Mouse (Mus musculus): ENCODE measurements around the gene Kptn.

Kptn gene

DNA sequence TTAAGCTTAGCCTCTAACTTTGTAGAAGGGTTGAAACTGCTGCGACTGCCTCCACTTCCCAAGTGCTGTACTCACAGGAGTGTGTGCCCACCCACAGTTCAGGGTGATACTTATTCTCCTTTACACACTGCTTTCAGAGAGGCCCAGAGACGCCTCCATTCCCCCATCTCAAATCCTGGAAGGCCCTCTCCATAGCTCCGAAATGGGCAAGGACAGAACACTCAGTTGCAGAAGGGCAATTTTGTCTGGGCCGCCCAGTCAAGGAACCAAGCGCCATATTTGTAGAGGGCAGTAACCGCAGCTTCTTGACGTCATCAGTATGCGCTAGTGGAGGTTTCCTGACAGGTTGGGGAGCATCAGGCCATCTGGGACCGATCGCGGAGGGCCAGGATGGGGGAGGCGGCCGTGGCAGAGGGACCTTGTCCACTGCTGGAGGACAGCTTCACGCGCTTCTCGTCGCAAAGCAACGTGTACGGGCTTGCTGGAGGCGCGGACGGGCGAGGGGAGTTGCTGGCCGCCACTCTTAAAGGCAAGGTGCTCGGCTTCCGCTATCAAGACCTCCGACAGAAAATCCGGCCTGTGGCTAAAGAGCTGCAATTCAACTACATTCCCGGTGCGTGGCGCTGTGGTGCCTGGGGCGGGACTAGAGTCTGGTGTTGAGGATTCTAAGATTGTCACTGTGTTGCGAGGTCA lies at the start of gene Kptn:
Kptn (plus strand) TSS at position 327 of the 693 bp plus-strand sequence.
- in situ Hi-C loops (cut with MboI, MseI), result no loop called here

DNA sequence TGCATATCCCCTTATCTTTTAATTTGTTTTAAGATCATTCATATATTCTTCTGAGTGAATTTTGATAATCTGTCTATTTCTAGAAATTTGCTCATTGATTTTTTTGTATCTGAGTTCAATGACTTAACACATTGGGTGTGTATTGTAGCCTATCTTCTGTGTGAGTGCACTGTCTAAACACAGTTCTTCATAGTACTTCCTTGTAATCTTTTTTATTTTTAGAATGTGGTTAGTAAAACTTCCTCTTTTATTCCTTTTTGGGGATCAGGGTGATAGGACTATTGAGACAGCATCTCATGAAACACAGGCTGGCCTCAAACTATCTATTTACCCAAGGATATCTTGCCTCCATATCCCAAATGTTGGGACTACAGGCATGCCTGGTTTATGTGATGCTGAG lies 48.8 kb upstream of the Kptn start:
- in situ Hi-C loops (cut with MboI, MseI), result no loop called here

DNA sequence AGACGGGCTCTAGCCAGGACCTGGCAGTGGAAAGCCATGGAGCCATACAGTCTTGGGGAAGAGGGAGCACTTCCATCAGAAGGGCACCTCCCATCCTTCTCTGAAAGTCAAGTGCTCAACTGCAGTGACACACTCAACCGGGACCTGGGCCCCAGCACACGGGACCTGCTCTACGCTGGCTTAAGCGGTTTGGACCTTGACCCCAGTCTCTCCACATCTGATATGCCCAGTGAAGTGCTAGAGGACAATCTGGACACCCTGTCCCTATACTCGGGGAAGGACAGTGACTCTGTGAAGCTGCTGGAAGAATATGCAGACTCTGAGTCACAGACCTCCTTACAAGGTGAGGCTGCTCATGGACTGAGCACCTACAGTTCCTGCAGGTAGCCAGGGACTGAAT lies 47.8 kb upstream of the Kptn start:
- in situ Hi-C loops (cut with MboI, MseI), result no loop called here

DNA sequence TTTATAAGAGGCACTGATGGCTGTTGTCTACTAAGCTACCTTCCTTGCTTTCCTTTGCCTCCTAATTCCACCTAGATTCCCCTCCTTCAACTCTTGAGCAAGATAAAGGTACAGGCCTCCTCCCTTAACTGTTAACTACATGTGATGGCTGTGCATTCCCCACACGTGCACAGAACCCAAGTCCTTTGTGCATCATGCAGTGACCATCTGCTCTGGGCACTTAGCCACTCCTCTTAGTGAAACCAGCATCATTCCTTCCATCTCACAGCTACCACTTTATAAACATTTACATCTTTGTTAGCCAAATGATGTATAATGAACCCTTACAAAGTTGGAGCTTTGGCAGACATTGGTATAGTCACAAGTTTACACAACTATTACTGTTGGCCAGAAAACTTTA lies 39.7 kb upstream of the Kptn start:
- in situ Hi-C loops (cut with MboI, MseI), result no loop called here

DNA sequence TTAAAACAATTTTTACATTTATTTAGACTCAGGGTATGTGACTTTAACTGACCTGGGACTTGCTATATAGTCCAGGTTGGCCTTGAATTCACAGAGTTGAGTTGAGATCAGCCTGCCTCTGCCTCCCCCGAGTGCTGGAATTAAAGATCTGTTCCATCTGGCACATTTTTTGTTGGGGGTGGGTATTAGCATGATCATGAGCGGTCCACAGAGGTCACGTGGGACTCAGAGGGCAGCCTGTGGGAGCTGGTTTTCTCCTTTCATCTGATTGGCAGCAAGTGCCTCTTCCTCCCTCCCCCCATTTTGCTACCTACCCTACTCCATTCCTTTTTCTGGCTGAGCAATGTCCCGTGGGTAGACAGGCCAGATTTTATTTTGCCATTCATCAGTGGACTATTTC lies 39.1 kb upstream of the Kptn start:
- in situ Hi-C loops (cut with MboI, MseI), result no loop called here

DNA sequence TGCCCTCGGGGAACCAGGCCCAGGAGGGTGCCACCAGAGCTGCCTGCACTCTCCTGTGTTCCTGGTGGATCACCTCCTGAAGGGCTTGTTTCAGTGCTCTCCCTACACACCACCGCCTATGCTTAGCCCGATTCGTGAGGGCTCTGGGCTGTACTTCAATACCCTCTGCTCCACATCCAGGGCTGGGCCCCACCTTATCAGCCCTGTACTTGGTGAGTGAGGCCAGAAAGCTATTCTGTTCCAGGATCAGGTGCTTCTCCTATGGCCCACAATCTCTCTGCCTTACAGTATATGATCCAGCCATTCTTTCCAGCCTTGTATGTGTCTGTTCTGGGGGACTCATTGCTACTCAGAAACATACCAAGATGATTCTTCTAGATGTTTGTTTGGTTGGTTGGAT lies 36.3 kb upstream of the Kptn start:
- in situ Hi-C loops (cut with MboI, MseI), result no loop called here

DNA sequence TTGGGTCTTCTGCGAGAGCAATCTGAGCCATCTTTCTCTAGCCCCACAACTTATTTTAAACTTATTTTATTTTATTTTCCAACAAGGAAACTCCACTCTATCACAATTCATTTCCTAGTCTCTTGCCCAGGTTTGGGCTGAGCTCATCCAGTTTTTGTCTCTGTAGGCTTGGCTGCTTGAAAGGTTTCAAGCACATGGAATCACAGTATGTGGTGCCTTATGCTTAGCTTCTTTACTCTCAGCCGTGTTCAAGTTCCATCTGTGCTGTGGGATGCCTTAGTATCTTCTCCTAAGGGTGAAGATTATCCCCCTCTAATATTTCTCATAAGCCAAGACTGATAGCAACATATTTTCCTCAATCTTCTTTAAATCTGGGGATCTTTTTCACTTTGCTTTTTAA lies 32.1 kb upstream of the Kptn start:
- in situ Hi-C loops (cut with MboI, MseI), result no loop called here

DNA sequence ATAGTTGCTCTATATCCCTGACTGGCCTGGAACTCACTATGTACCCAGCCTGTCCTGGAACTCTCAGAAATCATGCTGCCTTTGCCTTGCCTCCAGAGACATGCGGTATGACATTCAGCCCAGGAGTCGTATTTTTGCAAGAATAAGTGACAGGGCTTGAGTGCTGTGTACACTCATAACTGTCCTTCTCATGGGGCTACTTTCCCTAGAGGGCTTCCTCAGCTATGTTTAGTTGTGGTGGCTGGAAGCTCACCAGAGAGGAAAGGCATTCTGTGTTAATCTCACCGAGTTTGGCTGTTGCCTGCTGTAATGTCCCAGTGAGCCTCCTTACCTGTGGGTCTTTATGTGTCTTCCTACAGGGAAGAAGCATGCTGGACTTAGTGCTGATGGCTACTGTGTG lies 25.1 kb upstream of the Kptn start:
- in situ Hi-C loops (cut with MboI, MseI), result no loop called here

DNA sequence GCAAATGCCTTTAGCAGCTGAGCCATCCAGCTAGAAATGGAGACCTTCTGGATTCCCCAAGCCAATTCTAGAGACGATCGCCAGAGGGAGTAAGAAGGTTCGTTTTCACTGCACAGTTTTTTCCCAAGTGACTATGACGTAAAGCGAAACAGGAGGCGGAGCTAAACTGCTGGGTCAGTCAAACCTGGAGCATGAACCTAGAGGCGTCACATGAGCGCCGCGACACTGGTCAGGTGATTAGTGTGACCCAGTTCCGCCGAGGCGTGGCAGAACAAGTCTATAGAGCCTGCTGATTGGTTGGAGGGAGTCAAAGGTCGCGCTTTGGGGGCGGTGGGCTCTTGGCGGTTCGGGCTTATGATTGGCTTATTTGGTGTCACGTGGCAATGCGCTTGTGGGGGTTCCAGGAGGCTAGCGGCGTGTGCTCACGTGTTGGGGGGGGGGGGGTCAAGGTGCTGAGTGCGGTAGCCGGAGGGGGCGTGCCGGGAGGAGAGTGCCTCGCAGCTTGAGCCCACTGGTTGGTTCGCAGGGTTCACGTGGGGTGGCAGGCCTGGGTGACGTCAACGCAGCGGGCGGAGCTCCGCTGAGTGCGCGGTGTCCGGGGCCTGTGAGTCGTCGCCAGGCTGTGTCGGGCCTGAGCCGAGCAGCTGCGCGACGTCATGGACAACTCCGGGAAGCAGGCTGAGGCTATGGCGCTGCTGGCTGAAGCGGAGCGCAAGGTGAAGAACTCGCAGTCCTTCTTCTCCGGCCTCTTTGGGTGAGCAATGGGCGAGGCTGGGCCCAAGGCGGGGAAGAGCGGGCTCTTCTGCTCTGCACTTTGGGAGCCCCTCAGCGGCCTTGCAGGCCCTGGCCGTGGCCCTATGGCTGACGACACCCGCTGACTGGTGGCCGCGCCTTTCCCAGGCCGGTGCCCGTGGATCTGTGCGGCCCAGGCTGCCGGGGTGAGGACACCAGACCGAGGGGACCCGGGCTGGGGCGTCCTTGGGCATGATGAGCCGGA lies 21.4 kb upstream of the Kptn start, which contains the start of gene Napa:
Napa (plus strand) TSS at position 438 of the 997 bp plus-strand sequence.
- in situ Hi-C loops (cut with MboI, MseI), result no loop called here

DNA sequence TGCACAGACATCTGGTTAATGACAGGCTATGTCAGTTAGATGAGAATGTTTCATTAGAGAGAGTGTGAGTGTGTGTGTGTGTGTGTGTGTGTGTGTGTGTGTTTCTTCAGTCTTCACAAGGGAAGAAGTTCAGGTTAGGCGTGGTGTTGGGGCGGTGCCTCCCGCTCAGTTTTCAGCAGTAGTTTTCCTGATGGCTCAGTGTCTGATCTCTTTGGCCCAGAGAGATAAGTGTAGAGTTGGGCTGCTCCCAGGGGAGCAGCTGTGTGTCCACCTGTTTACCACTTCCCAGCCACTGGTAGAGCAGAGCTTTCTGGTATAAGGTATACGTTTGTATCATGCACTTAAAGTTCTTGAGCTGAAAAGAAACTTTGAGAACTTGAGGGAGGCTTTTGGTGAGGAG lies 19.8 kb upstream of the Kptn start:
- in situ Hi-C loops (cut with MboI, MseI), result no loop called here

DNA sequence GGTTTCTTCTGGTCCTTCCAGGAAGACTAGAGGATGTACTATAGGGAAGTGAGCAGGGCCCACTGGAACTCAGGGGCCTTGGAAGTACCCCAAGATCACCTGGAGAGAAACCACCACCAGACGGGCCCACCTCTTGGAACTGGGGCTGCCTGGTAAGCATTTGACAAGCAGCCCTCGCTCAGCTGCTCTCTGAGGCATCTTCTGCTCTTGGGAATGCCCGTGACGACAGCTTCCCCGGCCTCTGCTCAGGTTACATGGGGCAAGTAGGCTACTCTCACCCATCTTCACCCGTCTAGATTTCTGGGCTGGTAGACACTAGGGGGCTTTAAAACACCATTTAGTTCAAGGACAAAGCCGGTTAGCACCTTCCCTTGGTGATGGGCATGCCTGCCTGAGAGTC lies 18.6 kb upstream of the Kptn start:
- in situ Hi-C loops (cut with MboI, MseI), result no loop called here

DNA sequence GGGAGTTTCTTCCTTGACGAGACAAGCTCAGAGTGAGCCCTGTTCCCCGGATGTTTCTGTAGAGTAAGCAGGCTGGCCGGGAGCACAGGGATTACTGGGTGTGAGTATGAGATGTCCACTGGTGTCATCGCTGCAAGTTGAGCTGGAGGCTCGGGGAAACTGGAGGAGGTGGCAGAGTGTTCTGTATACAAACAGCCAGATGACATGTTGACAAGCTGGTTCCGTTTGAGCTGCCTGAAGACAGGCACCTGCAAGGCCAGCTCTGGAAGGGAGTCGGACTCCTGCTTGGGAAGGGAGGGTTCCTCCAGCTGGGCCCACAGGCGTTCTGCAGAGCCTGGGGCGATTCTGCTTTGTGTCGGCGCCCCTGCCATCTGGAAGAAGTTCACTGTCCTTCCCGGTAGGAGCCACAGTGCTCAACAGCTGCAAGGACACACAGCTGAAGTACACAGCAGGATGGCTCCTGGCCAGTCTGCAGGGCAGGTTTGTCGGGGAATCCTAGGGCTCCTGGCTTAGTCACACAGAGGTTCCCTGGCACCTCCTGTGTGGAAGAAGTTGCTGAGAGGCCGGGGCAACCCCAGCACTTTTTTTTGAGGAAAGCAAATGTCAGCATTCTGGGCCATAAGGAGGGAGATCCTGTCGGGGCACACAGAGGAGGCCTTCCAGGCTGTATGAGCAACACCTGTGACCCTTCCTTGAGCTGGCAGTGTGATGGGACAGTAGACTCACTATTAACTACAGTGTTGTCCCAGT lies 17.8 kb upstream of the Kptn start:
- in situ Hi-C loops (cut with MboI, MseI), result no loop called here

DNA sequence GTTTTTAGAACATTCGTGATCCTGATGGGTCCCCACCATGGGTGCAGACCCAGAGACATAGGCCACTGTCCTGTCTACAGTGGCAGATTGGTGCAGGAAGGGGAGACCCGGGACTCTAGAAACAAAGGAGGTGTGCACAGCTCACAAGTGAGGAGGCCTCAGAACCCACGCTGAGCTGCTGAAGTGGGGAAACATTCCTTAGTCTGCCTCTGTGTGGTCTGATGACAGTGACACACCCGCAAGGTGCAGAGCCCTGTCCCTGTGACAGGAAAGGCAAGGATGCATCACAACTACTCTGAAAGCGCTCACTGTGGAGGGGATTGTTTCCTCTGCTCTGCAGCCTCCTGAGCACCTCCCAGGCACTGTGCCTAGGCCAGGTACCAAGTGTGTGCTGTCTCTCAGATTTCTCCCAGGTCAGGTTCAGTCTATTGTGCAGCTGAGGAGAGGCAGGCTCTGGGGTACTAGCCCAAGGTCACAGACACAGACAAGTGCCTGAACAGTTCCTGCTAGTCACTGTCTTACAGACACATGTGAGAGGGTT lies 16.9 kb upstream of the Kptn start:
- in situ Hi-C loops (cut with MboI, MseI), result no loop called here

DNA sequence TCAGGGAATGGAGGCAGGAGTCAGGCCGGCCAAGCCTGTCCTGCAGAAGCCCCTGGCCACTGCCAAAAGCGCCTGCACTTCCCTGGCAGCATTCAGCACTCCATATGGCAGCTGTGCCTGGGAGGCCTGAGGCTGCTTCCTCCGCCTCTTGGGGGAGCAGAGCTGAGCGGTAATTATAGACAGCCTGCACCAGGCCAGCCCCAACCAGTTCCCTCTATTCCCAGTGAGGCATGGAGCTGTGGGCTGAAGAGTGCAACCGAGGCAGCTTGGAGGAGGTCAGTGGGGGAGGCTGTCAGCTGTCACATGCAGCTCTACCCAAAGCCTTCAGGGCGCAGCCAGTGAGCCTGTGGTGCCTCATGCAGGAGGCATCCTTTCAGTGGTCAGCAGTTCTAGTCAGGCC lies 15.9 kb upstream of the Kptn start:
- in situ Hi-C loops (cut with MboI, MseI), result no loop called here

DNA sequence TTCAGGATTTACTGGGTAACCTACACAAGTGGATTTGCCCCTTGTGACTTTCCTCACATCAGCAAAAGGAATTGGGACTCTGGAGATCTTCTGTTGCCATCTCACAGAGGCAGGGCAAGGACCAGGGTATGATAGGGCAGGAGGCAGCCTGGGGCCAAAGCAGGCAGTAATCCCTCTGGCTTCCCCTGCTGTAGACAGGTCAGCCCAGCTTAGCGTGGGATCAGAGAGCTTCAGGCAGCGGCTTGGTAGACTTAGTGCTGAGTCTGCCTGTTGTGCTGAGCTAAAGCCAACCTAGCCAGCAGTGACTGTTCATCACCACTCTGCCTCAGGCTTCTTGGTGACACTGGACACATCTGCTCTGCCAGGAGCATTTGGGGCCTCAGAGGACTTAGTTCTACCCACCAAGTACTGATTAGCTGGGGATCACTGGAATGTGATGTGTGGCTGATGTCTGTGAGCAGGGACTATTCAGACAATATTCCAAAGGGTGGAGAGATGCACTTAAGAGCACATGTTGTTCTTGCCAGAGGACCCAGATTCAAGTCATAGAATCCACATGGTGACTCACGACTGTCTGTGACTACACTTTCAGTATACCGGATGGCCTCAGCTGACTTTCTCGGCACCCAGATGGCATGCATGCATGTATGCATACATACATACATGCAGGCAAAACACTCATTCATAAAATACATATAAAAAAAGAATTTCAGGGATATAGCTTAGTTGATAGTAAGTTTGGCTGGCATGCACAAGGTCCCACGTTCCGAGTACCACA lies 14.9 kb upstream of the Kptn start:
- in situ Hi-C loops (cut with MboI, MseI), result no loop called here

DNA sequence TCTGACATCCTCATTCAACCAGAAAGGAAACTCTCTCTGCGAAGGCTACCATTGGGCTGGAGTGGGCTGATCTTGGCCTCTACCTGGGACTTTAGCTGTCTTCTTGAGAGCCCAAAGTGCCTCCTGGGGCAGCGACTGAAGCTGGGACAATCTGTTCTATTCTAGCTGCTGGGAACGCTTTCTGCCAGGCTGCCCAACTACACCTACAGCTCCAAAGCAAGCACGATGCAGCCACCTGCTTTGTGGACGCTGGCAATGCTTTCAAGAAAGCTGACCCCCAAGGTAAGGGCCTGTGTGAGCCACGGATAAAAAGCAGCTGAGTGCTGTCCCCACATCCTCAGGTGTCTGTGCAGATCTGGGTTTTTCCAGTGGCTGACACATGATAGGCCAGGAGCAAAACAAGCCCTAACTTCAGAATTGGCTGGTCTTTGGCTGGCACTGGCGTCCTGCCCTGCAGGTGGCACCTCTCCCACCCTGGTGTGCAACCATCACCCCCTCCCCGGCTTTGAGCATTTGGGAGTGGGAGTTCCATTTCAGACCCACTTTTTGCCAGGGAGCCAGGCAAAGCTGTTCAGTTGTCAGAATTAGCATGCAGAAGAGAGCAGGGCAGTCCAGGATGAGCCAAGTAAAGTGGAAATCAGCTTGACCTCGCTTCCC lies 10.7 kb upstream of the Kptn start:
- in situ Hi-C loops (cut with MboI, MseI), result no loop called here

DNA sequence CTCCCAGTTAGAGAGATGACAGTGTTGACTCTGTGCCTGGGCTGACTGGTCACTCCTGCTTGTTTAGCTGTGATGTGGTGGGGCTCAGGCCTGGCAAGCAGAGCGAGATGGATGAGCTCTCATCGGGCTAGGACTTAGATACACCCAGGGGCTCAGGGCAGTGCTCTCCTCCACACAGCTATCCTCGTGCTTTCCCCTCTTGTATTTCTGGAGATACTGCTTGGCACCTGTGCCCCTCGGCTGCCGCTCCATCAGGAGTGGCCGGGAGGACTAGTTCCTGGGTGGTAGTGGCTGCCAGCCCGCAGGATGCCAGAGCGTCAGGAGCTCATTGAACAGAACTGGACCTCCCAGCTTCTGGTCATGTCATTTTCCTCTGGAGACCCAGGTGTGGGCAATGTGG lies 9.5 kb upstream of the Kptn start:
- in situ Hi-C loops (cut with MboI, MseI), result no loop called here

DNA sequence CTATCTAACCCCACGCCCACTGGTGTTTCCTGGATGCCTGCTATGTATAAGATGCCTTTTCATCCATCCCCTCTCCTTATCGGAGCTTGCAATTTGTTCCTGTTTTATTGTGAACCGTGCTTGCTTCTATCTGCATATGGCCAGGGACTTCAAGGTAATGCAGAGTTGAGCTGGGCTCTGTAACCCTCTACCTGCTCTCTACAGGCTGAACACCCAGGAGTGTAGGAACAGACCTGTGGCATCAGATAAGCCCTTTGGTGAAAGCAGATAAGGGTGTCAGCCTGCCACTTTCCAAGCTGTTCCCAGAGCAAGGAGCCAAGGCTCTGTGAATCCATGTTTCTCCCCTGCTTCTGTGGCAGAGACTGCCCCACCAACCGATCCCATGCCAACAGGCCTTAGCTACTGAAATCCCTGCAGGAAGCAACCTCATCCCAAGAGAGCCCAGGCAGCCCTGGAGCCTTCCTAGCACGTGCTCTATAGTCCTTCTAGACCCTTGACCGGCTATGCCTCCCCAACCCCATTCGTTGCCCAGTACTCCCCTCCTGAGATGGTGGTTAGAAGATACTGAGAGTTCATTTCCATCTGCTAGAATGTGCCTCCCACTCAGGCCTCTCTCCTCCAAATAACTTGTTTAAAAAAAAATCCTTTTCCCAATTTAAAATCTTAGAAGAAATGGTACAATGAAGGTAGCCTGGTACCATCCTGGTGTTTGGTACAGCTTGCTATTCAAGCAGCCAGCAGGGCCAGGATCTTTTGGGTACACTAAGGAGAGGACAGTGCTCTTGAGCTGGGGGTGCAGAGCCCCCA lies 8.2 kb upstream of the Kptn start:
- in situ Hi-C loops (cut with MboI, MseI), result no loop called here

DNA sequence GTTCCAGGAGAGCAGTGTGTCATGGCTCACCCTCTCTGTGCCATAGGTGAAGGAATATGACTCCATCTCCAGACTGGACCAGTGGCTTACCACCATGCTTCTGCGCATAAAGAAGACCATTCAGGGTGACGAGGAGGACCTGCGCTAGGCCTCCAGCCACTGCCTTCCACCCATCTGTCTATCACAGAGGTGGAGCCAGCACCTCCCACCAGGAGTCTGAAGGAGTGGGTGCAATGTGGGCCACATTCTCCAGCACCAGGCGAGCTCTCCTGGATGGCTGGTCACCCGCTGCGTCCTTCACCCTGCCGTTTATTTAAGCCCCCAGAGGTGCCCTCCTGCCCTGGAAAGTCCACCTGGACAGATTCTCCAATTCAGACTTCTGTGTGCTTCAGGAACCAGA lies 3.3 kb upstream of the Kptn start:
- in situ Hi-C loops (cut with MboI, MseI), result no loop called here

DNA sequence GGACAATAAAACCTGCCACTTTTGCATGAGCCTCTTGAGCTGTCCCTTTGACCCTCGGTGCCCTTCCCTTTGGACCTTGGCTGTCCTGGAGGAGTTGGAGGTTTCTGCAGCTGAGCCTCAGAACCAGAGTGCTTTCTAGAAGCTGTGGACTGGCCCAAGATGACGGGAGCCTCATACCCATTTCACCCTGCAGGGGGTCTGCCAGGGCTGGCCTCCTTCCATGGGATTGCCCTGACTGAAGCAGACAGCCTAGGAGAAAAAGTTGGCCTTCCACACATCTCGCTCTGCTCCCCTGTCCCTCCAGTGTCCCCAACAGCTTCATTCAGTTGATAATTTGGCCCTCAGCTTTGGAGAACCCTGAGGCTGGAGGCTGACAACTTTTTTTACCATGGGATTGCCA lies 2.6 kb upstream of the Kptn start:
- in situ Hi-C loops (cut with MboI, MseI), result no loop called here
